Mouse (Mus musculus) midbrain, embryonic 10.5 days (tissue): ENCODE data around the gene Lhx2. TPM values are rescaled to one million over a fixed set of nuclear protein-coding genes. Genes with fewer than 3 reads are reported as not detected.

ENCODE experiments used
- DNase-seq: peaks from one replicate; pipeline ENCODE4 v3.0.0-alpha.2; 2017; ENCODE audit warnings: low spot score
- H3K27ac ChIP-seq: fragments of 300-500 bp; sonication (generic); replicated peaks from 2 replicates; pipeline ENCODE4 v1.5.1; 2016; ENCODE audit warnings: mild to moderate bottlenecking
- H3K27me3 ChIP-seq: fragments of 300-500 bp; sonication (generic); 2 replicates; pipeline ENCODE4 v1.6.1; 2016; ENCODE audit warnings: low read depth, mild to moderate bottlenecking; ENCODE audit not compliant: poor library complexity, severe bottlenecking
- H3K36me3 ChIP-seq: fragments of 300-500 bp; sonication (generic); 2 replicates; pipeline ENCODE4 v1.6.1; 2016; ENCODE audit warnings: mild to moderate bottlenecking, moderate library complexity
- H3K4me1 ChIP-seq: fragments of 300-500 bp; sonication (generic); 2 replicates; pipeline ENCODE4 v1.6.1; 2016
- H3K4me3 ChIP-seq: fragments of 300-500 bp; sonication (generic); 2 replicates; pipeline ENCODE4 v1.5.1; 2016; ENCODE audit warnings: mild to moderate bottlenecking, moderate library complexity
- H3K9me3 ChIP-seq: fragments of 300-500 bp; sonication (generic); replicated peaks from 2 replicates; pipeline ENCODE4 v1.6.1; 2016; ENCODE audit warnings: mild to moderate bottlenecking
- WGBS: fragments of 180-500 bp; shearing (Covaris S2); methylation state at CpG from one replicate; pipeline ENCODE4 v1.1.7; 2016; 5-methylcytosine and 5-hydroxymethylcytosine counted together
- polyA plus RNA-seq: library from polyadenylated mRNA; unstranded; fragments of >200 nt; fragmentation: Nextera tagmentation; extraction: Ambion mirVana; gene quantifications from 2 replicates; pipeline ENCODE4 v1.2.1, GENCODE M21; 2016

Lhx2 gene
- polyA plus RNA-seq, 1 experiment from 2014 or later = 23.3 TPM

DNA sequence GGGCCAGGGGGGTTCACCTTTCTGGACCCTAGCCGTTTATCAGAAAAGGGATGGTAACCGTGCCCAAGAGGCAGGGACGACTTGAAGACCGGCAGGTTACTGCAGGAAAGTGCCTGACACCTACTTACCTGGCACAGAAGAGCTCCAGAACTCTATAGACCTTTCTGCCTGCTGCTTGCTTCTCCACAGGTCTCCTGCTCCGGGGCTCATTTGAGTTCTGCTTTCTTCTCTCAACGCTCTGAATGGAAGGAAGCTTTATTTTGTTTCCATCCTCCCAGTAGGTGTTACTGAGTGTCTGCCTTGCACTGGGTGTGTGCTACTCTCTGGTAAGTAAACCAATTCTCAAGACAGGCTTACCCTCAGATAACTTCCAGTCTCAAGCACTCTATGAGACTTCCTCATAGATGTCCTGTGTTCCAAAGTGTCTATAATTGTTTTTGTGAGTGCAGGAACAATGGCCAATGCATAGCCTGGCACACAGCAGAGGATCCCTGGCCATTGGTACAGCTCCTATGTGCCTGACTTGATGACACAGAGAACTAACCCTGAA lies 1.9 kb upstream of the Lhx2 start:
- WGBS = 4% methylated on average over 6 of the region's 6 CpGs
- DNase-seq = peak; percentile 29

DNA sequence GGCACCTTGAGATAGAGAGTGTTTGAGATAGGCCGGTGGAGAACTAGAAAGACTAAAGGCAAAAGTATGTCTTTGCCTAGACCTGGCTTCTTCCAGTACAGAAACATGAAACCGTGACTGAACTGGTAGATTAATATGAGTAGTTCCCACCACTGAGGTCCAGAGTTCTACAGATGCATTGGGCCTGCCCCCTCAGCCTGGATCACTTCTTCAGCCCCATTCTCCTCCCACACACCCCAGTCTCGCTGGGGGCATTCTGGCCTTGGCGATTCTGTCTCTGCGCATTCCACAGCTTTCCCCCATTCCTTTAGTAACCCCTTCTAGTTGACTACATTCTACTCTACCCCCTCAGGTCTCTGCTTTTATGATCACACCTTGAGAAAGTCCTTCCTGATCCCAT lies 1.4 kb upstream of the Lhx2 start:
- Histone ChIP-seq H3K4me3 (no peak overlapping the region), H3K27me3 (peaks cover 100% of the 10 kb centered on the region), H3K9me3 (no peaks in the 10 kb centered on the region), H3K27ac (no peak overlapping the region), H3K36me3 (no peaks in the 10 kb centered on the region), H3K4me1 (peaks cover 32% of the 10 kb centered on the region)
- DNase-seq = peak; percentile 16
- 8% methylated on average over 5 of the region's 5 CpGs for WGBS

More for the DNA sequence above, 1.9 kb upstream of the Lhx2 start:
- Histone ChIP-seq H3K9me3 (no peaks in the 10 kb centered on the region), H3K4me3 (peak overlapping the region; percentile 36; the same call in 1 of the 2 replicates), H3K27me3 (peaks cover 98% of the 10 kb centered on the region), H3K36me3 (no peaks in the 10 kb centered on the region), H3K27ac (no peak overlapping the region), H3K4me1 (peaks cover 32% of the 10 kb centered on the region)

DNA sequence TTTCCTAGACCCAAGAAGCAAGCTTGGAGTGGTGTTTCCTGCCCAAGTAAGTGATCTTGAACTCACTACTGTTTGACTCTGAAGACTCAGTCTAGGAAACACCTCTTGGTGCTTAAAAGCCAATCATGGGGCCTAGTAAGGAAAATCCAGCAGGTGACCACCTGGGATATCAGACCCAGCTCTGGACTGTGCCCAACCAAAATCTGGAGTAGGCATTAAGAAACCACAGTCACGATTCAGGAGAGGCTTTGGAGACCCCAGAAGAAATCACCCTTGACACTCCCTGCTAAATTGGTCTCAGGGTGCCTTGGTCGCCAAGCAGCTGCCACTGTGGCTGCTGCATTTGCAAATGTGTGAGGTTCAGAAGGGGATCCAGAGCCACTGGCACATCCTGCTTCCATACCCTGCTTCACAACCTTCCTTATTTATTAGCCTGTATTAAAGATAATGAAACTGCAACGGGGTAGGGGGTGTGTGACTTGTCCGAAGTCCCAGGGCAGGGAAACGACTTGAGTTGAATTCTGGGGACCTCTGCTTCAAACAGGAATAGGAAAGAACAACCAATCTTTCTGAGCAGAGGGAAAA lies 641 bp upstream of the Lhx2 start:
- peak overlapping the region; percentile 86; the same call in 1 of the 2 replicates for H3K27ac ChIP-seq
- peaks cover 100% of the 10 kb centered on the region for H3K27me3 ChIP-seq
- DNase-seq = no peak
- H3K9me3 ChIP-seq = no peaks in the 10 kb centered on the region
- H3K4me3 ChIP-seq = peak overlapping the region; percentile 56
- H3K4me1 ChIP-seq = peaks cover 32% of the 10 kb centered on the region
- no peaks in the 10 kb centered on the region for H3K36me3 ChIP-seq
- WGBS = 2% methylated on average over 5 of the region's 5 CpGs

DNA sequence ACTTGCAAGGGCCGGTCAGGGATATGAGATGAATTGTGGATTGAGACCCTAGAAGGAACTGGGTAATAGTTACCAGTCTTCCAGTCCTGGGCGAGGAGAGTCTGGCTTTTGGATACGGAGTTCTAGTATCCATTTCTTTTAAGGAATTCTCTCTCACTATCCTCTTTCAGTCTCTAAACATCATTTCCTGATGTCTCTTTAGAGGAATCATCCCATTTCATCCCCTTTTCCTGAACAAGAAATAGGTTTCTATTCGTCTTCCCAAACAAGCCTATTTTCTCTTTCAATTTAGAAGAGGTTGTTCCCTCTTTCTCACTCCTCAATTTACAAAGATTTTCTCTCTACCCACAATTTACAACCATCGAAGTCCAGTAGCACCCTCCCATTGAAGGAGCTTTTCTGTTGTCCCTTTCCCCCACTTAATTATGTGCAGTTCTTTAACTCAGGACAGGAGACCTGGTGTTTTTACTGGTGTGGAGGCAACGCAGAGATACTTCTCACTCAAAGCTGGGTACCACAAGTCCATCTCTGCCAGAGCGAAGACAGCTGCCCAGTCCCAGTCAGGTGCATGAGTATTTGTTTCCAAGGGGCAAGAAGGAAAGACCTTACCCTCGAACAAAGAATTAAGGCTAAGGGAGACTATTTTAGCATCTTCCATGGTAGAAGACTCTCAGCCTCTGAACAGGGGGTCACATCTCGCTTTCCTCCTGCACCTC lies 987 bp downstream of the Lhx2 start:
- under 1% methylated on average over 9 of the region's 9 CpGs for WGBS
- Histone ChIP-seq H3K4me1 (peaks cover 32% of the 10 kb centered on the region), H3K4me3 (peak overlapping the region; percentile 56), H3K27me3 (peaks cover 100% of the 10 kb centered on the region), H3K36me3 (no peaks in the 10 kb centered on the region), H3K9me3 (no peaks in the 10 kb centered on the region), H3K27ac (peak overlapping the region; percentile 86)
- DNase-seq = peak; percentile 43

DNA sequence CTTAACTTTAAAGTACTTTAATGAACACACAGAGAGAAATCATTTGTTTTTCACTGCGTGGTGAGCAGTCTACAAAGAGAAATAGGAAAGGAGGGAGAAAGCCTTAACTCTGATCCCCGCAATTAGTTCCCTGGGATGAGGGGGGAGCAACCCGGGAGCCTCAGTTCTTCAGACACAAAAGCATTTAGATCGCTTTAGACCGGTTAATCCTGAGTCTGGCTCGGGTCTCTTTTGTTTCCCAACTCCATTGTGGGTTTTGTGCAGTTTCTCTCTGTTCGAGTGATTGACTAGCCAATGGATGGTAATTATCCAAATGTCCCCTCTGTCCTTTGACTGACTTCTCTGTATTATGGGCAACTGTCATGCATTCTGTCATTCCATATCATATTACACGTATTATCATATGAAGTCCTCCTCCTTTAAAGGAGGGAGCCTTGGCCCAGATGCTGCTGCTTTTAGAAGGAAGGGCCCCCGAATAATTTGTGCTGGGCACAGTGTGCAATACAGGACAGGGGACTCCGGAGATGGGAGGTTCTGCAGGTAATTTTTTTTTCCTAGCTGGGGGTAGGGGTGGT lies 1.6 kb downstream of the Lhx2 start:
- WGBS = under 1% methylated on average over 10 of the region's 10 CpGs
- Histone ChIP-seq H3K4me3 (peak overlapping the region; percentile 56), H3K36me3 (no peaks in the 10 kb centered on the region), H3K4me1 (peaks cover 32% of the 10 kb centered on the region), H3K27ac (peak overlapping the region; percentile 47; the same call in 1 of the 2 replicates), H3K9me3 (no peaks in the 10 kb centered on the region), H3K27me3 (peaks cover 100% of the 10 kb centered on the region)
- DNase-seq = peak; percentile 30

DNA sequence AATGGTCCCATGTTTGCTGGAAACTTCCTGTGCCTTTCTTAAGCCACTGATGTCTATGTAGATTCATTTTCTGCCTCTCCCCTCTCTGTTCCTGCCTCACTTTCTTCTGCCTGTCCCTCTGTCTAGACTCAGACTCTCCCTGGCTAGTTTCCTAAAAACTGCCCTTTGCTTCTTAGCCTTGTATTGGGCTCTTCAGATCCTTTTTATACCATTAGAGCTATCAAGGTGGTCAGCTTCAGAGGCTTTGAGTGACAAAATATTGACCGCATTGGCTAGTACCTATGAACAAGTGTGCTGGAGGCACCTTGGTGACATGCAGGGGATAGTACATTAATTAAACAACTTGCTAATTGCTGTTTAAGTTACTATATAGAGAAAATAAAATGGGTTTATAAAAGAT lies 4.5 kb downstream of the Lhx2 start:
- H3K36me3 ChIP-seq = no peaks in the 10 kb centered on the region
- 21% methylated on average over 1 of the region's 1 CpGs for WGBS
- peaks cover 43% of the 10 kb centered on the region for H3K4me1 ChIP-seq
- no peak overlapping the region for H3K4me3 ChIP-seq
- H3K9me3 ChIP-seq = no peaks in the 10 kb centered on the region
- no peak for DNase-seq
- H3K27ac ChIP-seq = no peak overlapping the region
- peaks cover 100% of the 10 kb centered on the region for H3K27me3 ChIP-seq

DNA sequence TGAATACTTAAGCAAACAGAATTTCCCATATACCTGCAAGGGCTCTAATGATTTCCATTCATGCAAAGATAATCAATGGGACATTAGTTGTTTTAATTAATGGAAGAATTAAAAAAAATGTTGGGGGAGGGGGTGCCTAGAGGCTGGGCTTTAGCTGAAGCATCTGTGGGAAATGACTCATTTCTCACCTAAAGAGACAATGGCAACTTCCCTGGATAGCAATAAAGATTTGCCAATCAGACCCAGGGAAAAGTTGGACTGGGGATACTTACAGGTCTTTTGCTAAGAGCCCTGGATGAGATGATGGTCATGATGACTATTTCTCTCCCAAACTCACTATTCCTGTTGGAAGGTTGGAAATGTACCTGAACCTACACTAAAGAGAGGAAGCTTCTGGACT lies 5.6 kb downstream of the Lhx2 start:
- Histone ChIP-seq H3K36me3 (no peaks in the 10 kb centered on the region), H3K9me3 (no peaks in the 10 kb centered on the region), H3K4me1 (peaks cover 43% of the 10 kb centered on the region), H3K27me3 (peaks cover 100% of the 10 kb centered on the region), H3K27ac (no peak overlapping the region), H3K4me3 (no peak overlapping the region)
- DNase-seq = no peak

DNA sequence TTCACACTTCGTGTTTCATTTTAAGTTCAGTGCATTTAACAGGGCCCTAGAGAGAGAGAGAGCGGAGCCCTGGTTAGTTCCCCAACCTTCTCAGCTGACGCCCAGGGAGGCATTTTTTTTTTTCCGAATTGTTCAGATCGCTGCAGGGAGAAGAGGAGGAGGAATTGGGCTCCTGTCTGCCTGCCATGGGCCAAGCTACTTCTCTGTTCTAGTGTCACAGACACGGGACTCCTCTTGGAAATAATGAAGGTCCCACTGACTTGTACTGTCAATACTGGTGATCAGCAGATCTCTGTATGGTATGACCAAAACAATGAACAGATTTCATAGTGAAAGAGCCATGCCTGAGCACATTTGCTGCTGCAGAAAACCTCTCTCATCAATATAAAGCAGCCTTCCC lies 7.3 kb downstream of the Lhx2 start:
- Histone ChIP-seq H3K27ac (no peak overlapping the region), H3K4me3 (peak overlapping the region; percentile 58; the same call in 1 of the 2 replicates), H3K27me3 (peaks cover 100% of the 10 kb centered on the region), H3K4me1 (peaks cover 48% of the 10 kb centered on the region), H3K9me3 (no peaks in the 10 kb centered on the region), H3K36me3 (no peaks in the 10 kb centered on the region)
- 2% methylated on average over 6 of the region's 6 CpGs for WGBS
- peak; percentile 36 for DNase-seq

DNA sequence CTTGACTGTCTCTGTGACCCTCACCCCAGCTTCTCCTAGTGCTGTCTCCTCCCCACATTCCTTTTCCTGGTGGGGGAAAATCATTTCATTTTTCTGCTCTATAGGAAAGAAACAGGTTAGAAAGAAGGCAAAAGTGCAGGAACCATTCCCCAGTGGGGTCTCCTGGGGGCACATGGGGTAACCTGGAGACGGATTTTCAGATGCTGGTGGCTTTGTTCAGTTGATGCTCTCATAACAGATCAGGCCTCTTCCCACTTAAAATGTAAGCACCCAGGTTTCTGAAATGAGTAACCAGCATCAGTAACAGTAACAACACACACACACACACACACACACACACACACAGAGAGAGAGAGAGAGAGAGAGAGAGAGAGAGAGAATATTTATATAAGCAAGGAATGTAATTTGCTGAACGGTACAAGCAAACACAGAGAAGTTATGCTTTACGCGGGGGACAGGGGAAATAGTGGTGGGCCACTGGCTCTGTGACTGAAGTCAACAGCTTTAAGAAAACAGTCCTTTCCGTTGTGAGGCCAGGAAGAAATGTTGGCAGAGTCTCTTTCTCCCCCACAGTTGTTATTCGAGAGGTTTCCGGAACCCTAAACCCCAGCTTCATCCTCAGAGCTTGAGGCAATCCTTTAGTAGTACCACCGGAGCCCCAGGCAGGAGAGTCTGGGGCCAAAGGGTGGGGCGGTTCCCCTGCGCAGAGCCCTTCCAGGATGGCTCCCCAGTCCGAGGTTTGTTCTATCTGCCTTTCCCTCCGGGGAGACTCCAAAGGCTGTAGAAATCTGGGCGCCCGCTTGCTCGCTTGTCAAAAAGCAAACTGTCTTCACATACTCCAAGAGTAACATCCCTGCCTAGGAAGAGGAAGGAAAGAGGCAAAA lies 8.0 kb downstream of the Lhx2 start:
- H3K27me3 ChIP-seq = peaks cover 100% of the 10 kb centered on the region
- peak overlapping the region; percentile 86 for H3K27ac ChIP-seq
- peaks cover 55% of the 10 kb centered on the region for H3K4me1 ChIP-seq
- no peaks in the 10 kb centered on the region for H3K9me3 ChIP-seq
- DNase-seq = peak; percentile 56
- under 1% methylated on average over 15 of the region's 15 CpGs for WGBS
- no peaks in the 10 kb centered on the region for H3K36me3 ChIP-seq
- peak overlapping the region; percentile 58 for H3K4me3 ChIP-seq

DNA sequence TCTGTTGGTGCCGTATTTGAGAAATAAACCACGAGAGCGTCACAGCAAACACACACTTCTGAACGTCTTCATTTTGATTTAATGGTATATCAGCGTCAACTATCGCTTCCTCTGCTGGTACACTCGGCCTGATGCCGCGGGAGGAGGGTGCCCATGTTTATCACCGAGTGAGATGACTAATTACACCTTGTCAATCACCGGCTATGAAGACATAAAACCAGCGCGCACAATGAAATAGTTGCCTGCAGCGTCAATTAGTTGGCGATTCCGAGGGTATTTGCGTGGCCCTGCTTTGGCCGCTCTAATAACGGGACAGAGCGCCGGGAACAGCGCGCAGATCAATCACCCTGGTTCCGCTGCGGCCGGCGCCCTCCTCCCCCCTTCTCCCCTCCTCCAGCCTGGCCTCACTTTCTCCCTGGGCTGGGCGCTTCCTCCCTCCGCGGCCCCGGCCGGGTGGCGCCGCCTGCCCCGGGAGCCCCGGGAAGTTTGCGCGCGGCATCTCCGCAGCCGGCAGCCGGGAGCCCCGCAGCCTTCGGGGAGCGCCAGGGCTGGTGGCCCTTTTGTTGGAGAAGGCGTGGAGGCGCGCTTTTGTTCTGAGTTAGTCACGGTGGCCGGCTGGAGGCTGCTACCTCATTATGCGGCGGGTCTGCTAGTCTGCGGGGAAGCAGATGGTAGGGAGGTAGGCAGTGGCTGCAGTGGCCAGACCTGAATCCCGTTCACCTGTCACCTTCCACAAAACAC lies 8.9 kb downstream of the Lhx2 start:
- no peaks in the 10 kb centered on the region for H3K36me3 ChIP-seq
- peak overlapping the region; percentile 86 for H3K27ac ChIP-seq
- no peaks in the 10 kb centered on the region for H3K9me3 ChIP-seq
- H3K27me3 ChIP-seq = peaks cover 100% of the 10 kb centered on the region
- peak; percentile 80 for DNase-seq
- under 1% methylated on average over 50 of the region's 54 CpGs for WGBS
- H3K4me1 ChIP-seq = peaks cover 58% of the 10 kb centered on the region
- H3K4me3 ChIP-seq = peak overlapping the region; percentile 58

DNA sequence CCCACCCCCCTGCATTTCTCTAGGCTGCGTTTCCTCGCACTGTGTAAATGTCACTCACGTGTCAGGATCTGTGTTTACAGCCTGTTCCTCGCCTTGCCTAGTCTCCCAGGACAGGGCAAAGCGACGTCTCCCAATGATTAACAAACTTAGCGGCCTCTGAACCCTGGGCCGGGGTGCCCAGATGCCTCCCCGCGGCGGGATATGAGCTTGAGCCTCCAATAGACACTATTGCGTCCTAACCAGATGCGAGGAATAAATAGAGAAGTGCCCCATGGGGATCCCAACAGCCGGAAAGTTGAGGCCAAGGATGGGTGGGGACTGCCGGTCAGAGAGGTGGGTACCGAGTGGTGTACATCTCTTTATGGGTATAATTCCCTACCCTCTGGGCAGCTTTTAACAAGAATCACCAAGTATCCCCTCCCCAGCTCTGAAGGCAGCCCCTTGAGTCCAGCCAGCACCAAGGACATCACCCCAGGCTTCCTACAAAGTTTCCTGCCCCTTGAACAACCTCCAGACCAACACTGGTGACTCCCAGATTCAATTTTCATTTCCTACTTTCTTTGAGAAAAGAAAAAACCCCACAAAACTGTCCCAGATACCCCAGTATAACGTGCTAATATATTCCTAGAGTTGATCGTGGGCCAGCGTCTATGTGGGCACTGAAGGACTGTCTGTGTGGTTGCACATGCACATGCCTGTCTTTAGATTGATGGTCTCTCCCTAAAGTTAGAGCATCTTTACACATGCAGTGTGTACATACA lies 9.8 kb downstream of the Lhx2 start:
- Histone ChIP-seq H3K4me3 (peak overlapping the region; percentile 58), H3K9me3 (no peaks in the 10 kb centered on the region), H3K27ac (peak overlapping the region; percentile 86), H3K27me3 (peaks cover 100% of the 10 kb centered on the region), H3K4me1 (peaks cover 58% of the 10 kb centered on the region), H3K36me3 (no peaks in the 10 kb centered on the region)
- WGBS = under 1% methylated on average over 19 of the region's 19 CpGs
- DNase-seq = no peak
